Mouse (Mus musculus) ZHBTc4 (cell line): Measurements from ENCODE around the gene Gm7861.
"Not testable (repeated sequence)": the region's sequence is repeated elsewhere in the genome, so short reads cannot be mapped to it uniquely, and the experiment has no call there.

Experiments used
- DNase-seq: peaks from one replicate; pipeline ENCODE4 v3.0.0-alpha.2; 2011; ENCODE audit warnings: low read depth, low spot score

Gm7861 gene

DNA sequence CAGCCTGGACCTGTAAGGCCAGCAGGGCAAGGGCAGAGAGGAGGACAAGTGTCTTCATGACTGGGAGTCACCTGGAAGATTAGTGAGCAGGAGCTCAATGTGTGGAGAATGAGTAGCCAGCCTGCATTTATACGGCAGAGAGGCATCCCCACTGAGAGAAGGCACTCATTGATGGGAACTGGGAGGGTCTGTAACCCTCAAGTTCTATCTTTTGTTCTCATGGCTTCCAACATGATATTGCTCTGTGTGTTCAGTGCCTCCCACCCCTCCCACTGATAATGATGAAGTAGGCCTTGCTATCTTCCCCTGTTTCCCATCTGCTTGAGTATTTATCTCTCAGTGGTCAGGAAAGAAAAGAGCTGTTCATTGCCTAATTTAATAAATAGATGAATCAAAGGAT, at the start of gene Gm7861:
Gene Gm7861 (minus strand): TSS at position 101 of the 400 bp plus-strand sequence.
- not testable (repeated sequence) for DNase-seq

DNA sequence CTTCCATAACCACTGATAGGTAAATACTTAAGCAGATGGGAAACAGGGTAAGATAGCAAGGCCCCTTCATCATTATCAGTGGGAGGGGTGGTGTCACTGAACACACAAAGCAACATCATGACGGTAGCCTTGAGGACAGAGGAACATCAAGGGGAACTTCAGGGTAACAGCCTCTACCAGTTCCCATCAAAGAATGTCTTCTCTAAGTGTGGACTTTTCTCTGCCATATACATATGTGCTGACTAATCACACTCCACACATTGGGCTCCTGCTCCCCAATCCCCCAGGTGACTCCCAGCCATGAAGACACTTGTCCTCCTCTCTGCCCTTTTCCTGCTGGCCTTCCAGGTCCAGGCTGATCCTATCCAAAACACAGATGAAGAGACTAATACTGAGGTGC, 23.6 kb upstream of the Gm7861 start, which contains the start of gene Defa26:
Gene Defa26 (plus strand): TSS at position 301 of the 400 bp plus-strand sequence.
- not testable (repeated sequence) for DNase-seq

DNA sequence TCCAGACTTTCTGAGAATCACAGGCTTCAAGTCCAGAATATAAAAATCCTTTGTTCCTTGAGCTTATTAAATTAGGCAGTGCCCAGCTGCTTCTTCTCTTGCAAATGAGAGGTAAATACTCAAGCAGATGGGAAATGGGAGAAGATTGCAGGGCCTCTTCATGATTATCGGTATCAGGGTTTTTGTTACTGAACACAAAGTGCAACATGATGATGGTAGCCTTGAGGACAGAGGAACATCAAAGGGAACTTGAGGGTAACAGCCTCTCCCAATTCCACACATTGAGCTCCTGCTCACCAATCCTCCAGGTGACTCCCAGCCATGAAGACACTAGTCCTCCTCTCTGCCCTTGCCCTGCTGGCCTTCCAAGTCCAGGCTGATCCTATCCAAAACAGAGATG, 11.6 kb downstream of the Gm7861 start, which contains the start of gene Defa28:
Gene Defa28 (plus strand): TSS at position 301 of the 400 bp plus-strand sequence.
- not testable (repeated sequence) for DNase-seq

DNA sequence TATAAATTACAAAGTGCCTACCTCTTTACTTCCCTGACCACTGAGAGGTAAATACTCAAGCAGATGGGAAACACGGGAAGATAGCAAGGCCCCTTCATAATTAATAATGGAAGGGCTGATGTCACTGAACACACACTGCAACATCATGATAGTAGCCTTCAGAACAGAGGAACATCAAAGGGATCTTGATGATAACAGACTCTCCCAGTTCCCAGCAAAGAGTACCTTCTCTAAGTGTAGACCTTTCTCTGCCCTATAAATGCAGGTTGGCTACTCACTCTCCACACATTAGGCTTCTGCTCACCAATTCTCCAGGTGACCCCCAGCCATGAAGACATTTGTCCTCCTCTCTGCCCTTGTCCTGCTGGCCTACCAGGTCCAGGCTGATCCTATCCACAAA, 29.2 kb downstream of the Gm7861 start, which contains the start of gene Defa37:
Gene Defa37 (plus strand): TSS at position 301 of the 400 bp plus-strand sequence.
- not testable (repeated sequence) for DNase-seq
